Comparison of ENCODE assay signal across 8 mouse cellular contexts in the genomic region with DNA sequence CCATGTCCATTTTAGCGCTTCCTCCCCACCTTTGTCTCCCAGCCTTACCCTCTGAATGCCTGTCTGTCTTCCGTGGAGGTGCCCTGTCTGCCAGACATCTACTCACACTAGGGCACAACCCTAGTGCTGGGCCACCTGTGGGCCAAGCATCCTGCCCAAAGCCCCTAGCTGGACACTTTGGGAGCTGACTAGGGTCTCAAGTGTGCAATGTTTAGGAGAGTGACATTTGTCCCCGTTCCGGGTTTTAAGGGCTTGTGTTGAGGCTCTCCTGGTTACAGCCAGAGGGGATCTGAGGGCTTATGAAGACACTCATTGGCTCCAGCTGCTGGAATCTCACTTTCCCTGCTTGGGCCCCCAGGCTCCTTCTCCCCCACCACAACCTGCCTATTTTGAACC. TPM values are rescaled to one million over a fixed set of nuclear protein-coding genes. Genes with fewer than 3 reads are reported as not detected.
DNase-seq lines count a peak whose midpoint lies in the region; ATAC-seq and TF ChIP-seq lines count a peak whose summit lies in the region.
"Had no signal": no experiment of that assay in that cellular context is flagged by ENCODE, and none has a peak within 500 bp of the region (broad histone marks: within the 10 kb centered on the region; RNA-seq: fewer than 3 reads in every experiment).

No protein-coding gene starts in this region.

- no peak for TF ChIP-seq CTCF in kidney, adult 2 months (conservative IDR thresholded peaks at IDR 0.05; ENCODE audit: insufficient read depth, insufficient read length, low read depth, low read length)

- no peak overlapping the region for H3K27ac ChIP-seq in liver, embryonic 15.5 days (replicated peaks)
- H3K27ac ChIP-seq in kidney, adult 2 months (ENCODE audit: insufficient read depth, low read depth, low read length) = no peak overlapping the region

- 7% methylated on average over 4 of the region's 4 CpGs for WGBS in liver, embryonic 15.5 days (ENCODE audit: insufficient replicate concordance)
- WGBS in kidney, adult 2 months = 72% methylated on average over 4 of the region's 4 CpGs

- no peak for TF ChIP-seq POLR2A in kidney, adult 2 months (IDR thresholded peaks at IDR 0.05; ENCODE audit: low read depth, low read length)

- ATAC-seq in liver, embryonic 15.5 days (ENCODE audit: insufficient read depth) = no peak

- peaks cover 87% of the 10 kb centered on the region for H3K27me3 ChIP-seq in liver, embryonic 15.5 days
- no peaks in the 10 kb centered on the region for H3K27me3 ChIP-seq in kidney, adult 2 months (replicated peaks; ENCODE audit: control insufficient read depth, insufficient read depth, low read length)

- peaks cover 8% of the 10 kb centered on the region; the same call in 1 of the 2 replicates for H3K4me1 ChIP-seq in liver, embryonic 15.5 days (replicated peaks)
- H3K4me1 ChIP-seq in kidney, adult 2 months (ENCODE audit: control insufficient read depth, insufficient read depth, low read length) = 0 out of 2 replicates have a peak, but pooled peaks cover 3% of the 10 kb centered on the region

- peak; percentile 50 for DNase-seq in retina, postnatal 1 day
- DNase-seq in retina, embryonic 14.5 days (ENCODE audit: low spot score) = no peak
- DNase-seq in forelimb bud, embryonic 11.5 days (ENCODE audit: low read depth, low spot score) = peak; percentile 59
- DNase-seq in spleen, postnatal 14 days (ENCODE audit: low spot score in 2 of 2) = no peak
- DNase-seq in cerebellum, adult 9-11 months = no peak
- DNase-seq in kidney, adult 2 months = no peak
- DNase-seq: thymus, adult 18-20 months had no signal

- no peaks in the 10 kb centered on the region for H3K9me3 ChIP-seq in liver, embryonic 15.5 days (replicated peaks)

- no peaks in the 10 kb centered on the region for H3K36me3 ChIP-seq in liver, embryonic 15.5 days (replicated peaks)
- no peaks in the 10 kb centered on the region for H3K36me3 ChIP-seq in kidney, adult 2 months (ENCODE audit: control insufficient read depth, insufficient read depth, low read length)

- no peak overlapping the region for H3K9ac ChIP-seq in liver, embryonic 15.5 days

- H3K4me2 ChIP-seq in liver, embryonic 15.5 days = peak overlapping the region; percentile 68; the same call in 1 of the 2 replicates

- no peak overlapping the region for H3K4me3 ChIP-seq in liver, embryonic 15.5 days (replicated peaks)
- no peak overlapping the region for H3K4me3 ChIP-seq in kidney, adult 2 months (ENCODE audit: insufficient read depth, low read depth, low read length)

RNA-seq across cellular contexts. Expression of gene Ephb3, which starts 42.5 kb away (rescaled TPM):
- polyA plus RNA-seq in liver, embryonic 15.5 days (2015; fragmentation: Nextera tagmentation; extraction: Ambion mirVana) = 0.52 and 0.61 TPM in 2 replicates
- 5.5 and 6.8 TPM in 2 replicates for polyA plus RNA-seq in kidney, adult 2 months (2012; rRNA removed)

Comparison
In these comparisons a context has a peak if more than half of its experiments do, and no peak if none do; other contexts are left out.
1. DNase-seq: peak in retina, postnatal 1 day (single experiment) and forelimb bud, embryonic 11.5 days (single experiment); none in retina, embryonic 14.5 days (single experiment), spleen, postnatal 14 days (0 of 2), cerebellum, adult 9-11 months (single experiment) and kidney, adult 2 months (single experiment).